Mouse (Mus musculus) small intestine, adult 10 weeks (tissue): ENCODE results near the gene Rnf138rt1. TPM values are rescaled to one million over a fixed set of nuclear protein-coding genes. Genes with fewer than 3 reads are reported as not detected.

Experiments used
- polyA plus RNA-seq: library from polyadenylated mRNA; stranded (reverse); fragments of 350-450 nt; fragmentation: Illumina TruSeq; extraction: RNeasy Lipid Tissue Mini Kit (QIAGEN cat#74804); gene quantifications from one replicate; pipeline ENCODE4 v1.2.3, GENCODE M21; 2014; ENCODE audit warnings: low replicate concordance

Gene Rnf138rt1
- not detected for polyA plus RNA-seq

DNA sequence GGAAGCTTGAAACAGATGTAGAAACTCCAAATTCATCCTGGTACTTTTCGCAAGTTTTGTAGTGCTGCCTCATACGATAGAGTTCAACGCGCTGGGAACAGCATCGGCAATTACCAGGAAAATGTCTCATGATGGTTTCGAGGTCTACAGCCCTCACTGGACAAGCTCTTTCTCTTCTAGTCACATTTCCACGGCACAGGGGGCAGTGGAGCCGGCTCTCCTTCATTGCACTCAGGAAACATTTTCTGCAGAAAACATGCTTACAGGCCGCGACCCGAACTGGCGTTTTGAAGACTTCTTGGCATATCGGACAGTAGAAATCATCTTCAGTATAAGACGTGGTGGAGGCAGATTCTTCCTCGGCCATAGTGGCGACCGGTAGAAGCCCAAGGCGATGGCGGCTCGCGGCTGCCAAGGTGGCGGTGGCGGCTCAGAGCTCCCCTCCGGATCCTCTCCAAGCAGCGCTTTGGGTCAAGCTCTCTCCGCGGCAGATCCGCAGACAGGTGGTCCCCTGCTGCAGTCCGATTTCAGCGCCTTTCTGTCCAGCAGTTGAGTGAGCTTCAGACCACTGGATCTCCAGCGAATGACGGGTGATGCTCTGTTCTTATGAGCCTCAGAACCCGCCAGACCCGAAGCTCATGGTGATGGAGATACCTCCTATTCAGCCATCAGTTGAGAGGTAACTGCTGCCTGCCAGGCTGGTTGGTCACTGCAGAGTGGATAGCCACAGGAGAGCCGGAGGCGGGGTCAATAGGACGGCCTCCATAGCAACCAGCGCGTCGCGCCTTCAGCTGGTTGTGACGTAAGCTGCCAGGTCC, at the start of gene Rnf138rt1:
Rnf138rt1 (minus strand) TSS at position 713 of the 818 bp plus-strand sequence.

Other genes with a start within 250 kb of the Rnf138rt1 start
- gene Grpr, start 211.7 kb downstream of the Rnf138rt1 start, polyA plus RNA-seq: 0.41 TPM
- 46.1 TPM for gene Ap1s2, start 147.7 kb upstream of the Rnf138rt1 start, polyA plus RNA-seq
- gene Zrsr2, start 197.3 kb upstream of the Rnf138rt1 start, polyA plus RNA-seq: 49.9 TPM